ENCODE assay signal across 2 mouse cellular contexts in genomic region chr8:109873800-109874199, GRCm38 (mm10). TPM values are rescaled to one million over a fixed set of nuclear protein-coding genes. Genes with fewer than 3 reads are reported as not detected.
DNase-seq lines count a peak whose midpoint lies in the region; TF ChIP-seq lines count a peak whose summit lies in the region.
"Not testable (repeated sequence)": the region's sequence is repeated elsewhere in the genome, so short reads cannot be mapped to it uniquely, and the experiment has no call there.

No protein-coding gene starts in this region.

- not testable (repeated sequence) for H3K27me3 ChIP-seq in MEL (ENCODE audit: control insufficient read depth in 1 of 2, insufficient read depth in 2 of 2, low read length in 2 of 2)

- not testable (repeated sequence) for TF ChIP-seq CTCF in MEL (IDR thresholded peaks at IDR 0.05 in 2 of 3, conservative IDR thresholded peaks at IDR 0.05 in 1 of 3; ENCODE audit: control insufficient read depth in 1 of 3, insufficient read depth in 1 of 3, low read depth in 2 of 3, low read length in 3 of 3, poor library complexity in 1 of 3, severe bottlenecking in 1 of 3)

- not testable (repeated sequence) for TF ChIP-seq POLR2A in MEL (IDR thresholded peaks at IDR 0.05; ENCODE audit: control insufficient read depth in 1 of 2, insufficient read depth in 1 of 2, low read depth in 1 of 2, low read length in 2 of 2, poor library complexity in 1 of 2)

- in situ Hi-C loops in ES-E14 (cut with MboI; ENCODE audit: low sequenced_read_pairs in 2 of 2, unreplicated experiment in 2 of 2) = not testable (repeated sequence)

- not testable (repeated sequence) for H3K79me2 ChIP-seq in MEL (ENCODE audit: control insufficient read depth, insufficient read depth, low read length, poor library complexity)

- TF ChIP-seq RAD21 in MEL (IDR thresholded peaks at IDR 0.05; ENCODE audit: low read depth, low read length) = not testable (repeated sequence)

- not testable (repeated sequence) for H3K9ac ChIP-seq in ES-E14 (ENCODE audit: insufficient read depth, low read depth, low read length, poor library complexity, severe bottlenecking); MEL (ENCODE audit: control insufficient read depth, low read depth, low read length, poor library complexity, severe bottlenecking)

- H3K9me3 ChIP-seq in ES-E14 (ENCODE audit: control insufficient read depth, insufficient read depth, low read depth, low read length); MEL (replicated peaks; ENCODE audit: insufficient read depth, low read length): not testable (repeated sequence)

- H3K4me3 ChIP-seq in ES-E14 (ENCODE audit: insufficient read depth in 1 of 2, low read depth in 1 of 2, low read length in 2 of 2, poor library complexity in 1 of 2, severe bottlenecking in 1 of 2); MEL (ENCODE audit: control insufficient read depth in 1 of 2, insufficient read depth in 1 of 2, low read depth in 2 of 2, low read length in 2 of 2): not testable (repeated sequence)

- TF ChIP-seq EP300 in MEL (IDR thresholded peaks at IDR 0.05; ENCODE audit: low read depth in 1 of 2, low read length in 2 of 2) = 0 out of 4 replicates have a peak, but pooled peaks of 1 of the 2 experiments have one; percentile 8

- not testable (repeated sequence) for DNase-seq in ES-E14 (ENCODE audit: low read depth, low spot score); MEL (ENCODE audit: low read depth, low spot score)

- H3K4me1 ChIP-seq in ES-E14 (ENCODE audit: control insufficient read depth in 2 of 2, insufficient read depth in 2 of 2, low read length in 2 of 2, poor library complexity in 1 of 2) = not testable (repeated sequence)
- H3K4me1 ChIP-seq in MEL (ENCODE audit: control insufficient read depth in 1 of 2, insufficient read depth in 2 of 2, low read length in 2 of 2) = peaks cover 10 to 14% of the 10 kb centered on the region in 2 experiments

- not testable (repeated sequence) for H3K36me3 ChIP-seq in ES-E14 (ENCODE audit: control insufficient read depth, insufficient read depth, low read length, poor library complexity, severe bottlenecking)
- H3K36me3 ChIP-seq in MEL (ENCODE audit: control insufficient read depth in 1 of 2, insufficient read depth in 2 of 2, low read length in 2 of 2) = peaks cover 0 to 18% of the 10 kb centered on the region in 2 experiments; a peak in 2 of 4 replicates

- H3K27ac ChIP-seq in ES-E14 (ENCODE audit: insufficient read depth, low read depth, low read length, poor library complexity, severe bottlenecking); MEL (ENCODE audit: control insufficient read depth, low read depth, low read length): not testable (repeated sequence)

TF ChIP-seq in ES-E14, 5 proteins besides CTCF, POLR2A, EP300 and RAD21:
- 0 out of 2 replicates have a peak, but pooled peaks have one; percentile 21 for TF ChIP-seq ZNF384 (IDR thresholded peaks at IDR 0.05; ENCODE audit: low read depth, low read length)
TF ChIP-seq in ES-E14: peak in this region for 1; not testable (repeated sequence) for 4.

TF ChIP-seq in MEL, 35 proteins besides CTCF, POLR2A, EP300 and RAD21:
- TF ChIP-seq GATA1 (IDR thresholded peaks at IDR 0.05; ENCODE audit: low read depth, low read length) (peak; percentile 22; the same call in 1 of the 2 replicates), ZNF384 (IDR thresholded peaks at IDR 0.05; ENCODE audit: low read depth, low read length) (peak; percentile 90)

RNA-seq across cellular contexts. Expression of gene Phlpp2, which starts 5.5 kb away (rescaled TPM):
- 2.0 and 2.9 TPM in 2 replicates for total RNA-seq in ES-E14 (2012; rRNA removed)
- 1.7 and 2.1 TPM in 2 replicates for total RNA-seq in MEL (2012; rRNA removed)
- 1 to 10 TPM in 1 of 2 experiments, not detected in 1; 5.9 TPM for polyA plus RNA-seq in MEL (2012; ENCODE audit: insufficient read depth in 1 of 2, insufficient read length in 2 of 2, low read depth in 1 of 2, low replicate concordance in 2 of 2, missing spikeins in 1 of 2)
